Mouse (Mus musculus): ENCODE data around the gene Sept11. TPM values are rescaled to one million over a fixed set of nuclear protein-coding genes. Genes with fewer than 3 reads are reported as not detected.

Sept11 gene
- 175 and 198 TPM in 2 replicates for polyA plus RNA-seq (2015; fragmentation: Nextera tagmentation; extraction: Ambion mirVana)

DNA sequence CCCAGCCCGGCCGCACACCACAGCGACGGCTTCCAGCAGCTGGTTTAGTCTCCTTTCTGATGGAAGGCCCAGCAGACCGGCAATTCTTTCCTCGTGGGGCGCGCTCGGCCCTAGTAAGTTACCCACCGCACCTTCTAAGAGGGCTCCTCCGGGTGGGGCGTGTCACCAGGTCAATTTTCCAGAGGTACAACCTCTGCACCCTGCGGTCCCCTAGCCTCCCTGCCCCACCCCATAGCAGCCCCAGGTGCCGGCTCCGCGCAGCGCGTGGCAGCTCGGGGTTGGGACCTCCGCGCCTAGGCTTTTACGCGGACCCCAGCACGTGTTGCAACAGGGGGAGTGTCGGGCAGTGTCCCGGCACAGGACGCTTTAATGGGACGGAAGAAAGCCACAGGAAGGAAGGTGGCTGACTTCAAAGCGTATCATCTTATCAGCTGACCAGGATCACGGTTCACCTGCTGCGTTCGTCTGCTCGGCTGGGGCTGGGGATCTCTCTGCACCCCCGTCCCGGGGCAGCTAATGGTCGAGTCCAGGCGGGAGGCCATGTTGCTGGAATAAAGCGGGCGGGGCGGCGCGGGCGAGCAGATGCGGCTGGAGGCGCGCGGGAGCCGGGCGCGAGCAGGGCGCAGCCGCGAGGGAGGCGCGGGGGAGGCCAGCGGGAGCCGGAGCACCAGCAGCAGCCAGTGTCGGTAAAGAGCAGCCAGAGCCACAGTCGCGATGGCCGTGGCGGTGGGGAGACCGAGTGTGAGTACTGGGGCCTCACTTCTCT, at the start of gene Sept11:
Sept11 (plus strand) TSS at position 581 of the 766 bp plus-strand sequence.
- no peaks in the 10 kb centered on the region for H3K9me3 ChIP-seq (ENCODE audit: control insufficient read depth, low read length)
- peak within 1 kb of the TSS; percentile 89 for H3K4me3 ChIP-seq (replicated peaks; ENCODE audit: low read length)
- H3K4me2 ChIP-seq (ENCODE audit: low read length) = peak within 1 kb of the TSS; percentile 57
- H3K27me3 ChIP-seq (replicated peaks; ENCODE audit: control insufficient read depth, insufficient read depth, low read length) = no peaks in the 10 kb centered on the region
- peak within 1 kb of the TSS; percentile 90 for H3K9ac ChIP-seq (replicated peaks; ENCODE audit: low read depth, low read length)
- WGBS = under 1% methylated on average over 59 of the region's 63 CpGs
- peaks cover 47% of the 10 kb centered on the region for H3K4me1 ChIP-seq (replicated peaks; ENCODE audit: control insufficient read depth, insufficient read depth, low read length)
- peak within 1 kb of the TSS; percentile 98 for H3K27ac ChIP-seq (ENCODE audit: low read length)
- ATAC-seq = peak; percentile 90
- H3K36me3 ChIP-seq (ENCODE audit: control insufficient read depth, insufficient read depth) = no peaks in the 10 kb centered on the region

- H3K27ac ChIP-seq (ENCODE audit: low read length) = no peak overlapping the region
- no peaks in the 10 kb centered on the region for H3K36me3 ChIP-seq (ENCODE audit: control insufficient read depth, insufficient read depth)
- no peak; the same call in 1 of the 2 replicates for ATAC-seq
- H3K4me2 ChIP-seq (ENCODE audit: low read length) = peak overlapping the region; percentile 90
- peak overlapping the region; percentile 52 for H3K4me3 ChIP-seq (replicated peaks; ENCODE audit: low read length)
- H3K4me1 ChIP-seq (replicated peaks; ENCODE audit: control insufficient read depth, insufficient read depth, low read length) = peaks cover 19% of the 10 kb centered on the region
- H3K9ac ChIP-seq (replicated peaks; ENCODE audit: low read depth, low read length) = peak overlapping the region; percentile 57
- WGBS = 2% methylated on average over 66 of the region's 69 CpGs
- no peaks in the 10 kb centered on the region for H3K9me3 ChIP-seq (ENCODE audit: control insufficient read depth, low read length)
- peaks cover 39% of the 10 kb centered on the region for H3K27me3 ChIP-seq (replicated peaks; ENCODE audit: control insufficient read depth, insufficient read depth, low read length)
These were observed 49.3 kb upstream of the Sept11 start for GRCm38 (mm10) chr5:93043688-93044583.

- Histone ChIP-seq H3K4me2 (ENCODE audit: low read length) (peak within 1 kb of the TSS; percentile 90), H3K27me3 (replicated peaks; ENCODE audit: control insufficient read depth, insufficient read depth, low read length) (peaks cover 39% of the 10 kb centered on the region), H3K4me1 (replicated peaks; ENCODE audit: control insufficient read depth, insufficient read depth, low read length) (peaks cover 19% of the 10 kb centered on the region), H3K9me3 (ENCODE audit: control insufficient read depth, low read length) (no peaks in the 10 kb centered on the region), H3K27ac (ENCODE audit: low read length) (no peak within 1 kb of the TSS), H3K36me3 (ENCODE audit: control insufficient read depth, insufficient read depth) (no peaks in the 10 kb centered on the region), H3K9ac (replicated peaks; ENCODE audit: low read depth, low read length) (peak within 1 kb of the TSS; percentile 57), H3K4me3 (replicated peaks; ENCODE audit: low read length) (peak within 1 kb of the TSS; percentile 52)
- WGBS = under 1% methylated on average over 67 of the region's 68 CpGs
- ATAC-seq = peak; percentile 67
These were observed 48.5 kb upstream of the Sept11 start, which contains the start of gene Sowahb for GRCm38 (mm10) chr5:93044584-93045370. TSS of gene Sowahb (minus strand) at chr5:93045022.

- H3K9me3 ChIP-seq (ENCODE audit: control insufficient read depth, low read length) = no peaks in the 10 kb centered on the region
- peak overlapping the region; percentile 52 for H3K4me3 ChIP-seq (replicated peaks; ENCODE audit: low read length)
- peak overlapping the region; percentile 90 for H3K4me2 ChIP-seq (ENCODE audit: low read length)
- H3K27ac ChIP-seq (ENCODE audit: low read length) = no peak overlapping the region
- H3K36me3 ChIP-seq (ENCODE audit: control insufficient read depth, insufficient read depth) = no peaks in the 10 kb centered on the region
- under 1% methylated on average over 19 of the region's 19 CpGs for WGBS
- H3K27me3 ChIP-seq (replicated peaks; ENCODE audit: control insufficient read depth, insufficient read depth, low read length) = peaks cover 39% of the 10 kb centered on the region
- peaks cover 19% of the 10 kb centered on the region for H3K4me1 ChIP-seq (replicated peaks; ENCODE audit: control insufficient read depth, insufficient read depth, low read length)
- ATAC-seq = no peak; the same call in 1 of the 2 replicates
- peak overlapping the region; percentile 57 for H3K9ac ChIP-seq (replicated peaks; ENCODE audit: low read depth, low read length)
These were observed 47.9 kb upstream of the Sept11 start for GRCm38 (mm10) chr5:93045371-93045714.

GRCm38 (mm10) chr5:93046306-93046845, 46.9 kb upstream of the Sept11 start:
- H3K9me3 ChIP-seq (ENCODE audit: control insufficient read depth, low read length) = no peaks in the 10 kb centered on the region
- H3K36me3 ChIP-seq (ENCODE audit: control insufficient read depth, insufficient read depth) = no peaks in the 10 kb centered on the region
- peaks cover 39% of the 10 kb centered on the region for H3K27me3 ChIP-seq (replicated peaks; ENCODE audit: control insufficient read depth, insufficient read depth, low read length)
- 28% methylated on average over 5 of the region's 5 CpGs for WGBS
- H3K4me1 ChIP-seq (replicated peaks; ENCODE audit: control insufficient read depth, insufficient read depth, low read length) = peaks cover 19% of the 10 kb centered on the region
- no peak overlapping the region for H3K9ac ChIP-seq (replicated peaks; ENCODE audit: low read depth, low read length)
- ATAC-seq = no peak
- H3K27ac ChIP-seq (ENCODE audit: low read length) = no peak overlapping the region
- no peak overlapping the region for H3K4me2 ChIP-seq (ENCODE audit: low read length)
- H3K4me3 ChIP-seq (replicated peaks; ENCODE audit: low read length) = no peak overlapping the region

DNA sequence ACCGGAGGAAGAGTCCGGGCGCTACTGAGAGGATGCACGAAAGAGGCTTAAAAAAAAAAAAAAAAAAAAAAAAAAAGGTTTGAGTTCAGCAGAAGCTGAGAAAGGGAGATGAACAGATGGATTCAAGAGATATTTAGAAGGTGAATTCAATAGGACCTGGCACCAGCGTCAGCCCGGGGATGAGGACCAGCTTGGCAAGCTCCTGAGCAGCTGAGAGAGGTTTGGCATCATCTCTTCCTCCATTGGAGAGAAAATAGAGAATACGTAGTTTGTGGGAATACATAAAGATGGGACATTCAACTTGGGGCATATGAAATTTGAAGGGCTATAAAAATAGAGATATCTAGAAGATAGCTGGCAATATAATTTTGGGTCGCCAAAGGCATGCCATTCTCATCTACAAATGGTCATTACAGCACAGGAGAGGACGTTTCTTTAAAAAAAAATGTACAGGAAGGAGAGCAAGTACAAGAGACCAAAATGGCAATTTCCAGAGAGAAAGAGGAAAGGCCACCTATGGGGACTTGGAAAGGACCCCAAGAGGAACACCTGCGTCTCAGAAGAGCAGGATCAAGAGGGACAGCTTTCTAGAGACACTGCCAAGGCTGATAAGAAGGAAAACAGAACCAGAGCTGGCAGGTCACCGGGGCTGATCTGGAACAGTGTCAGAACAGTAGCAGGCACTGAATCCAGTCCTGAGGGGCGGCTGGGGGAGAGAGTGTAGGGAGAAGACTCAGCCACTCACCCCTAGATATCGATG, 44.6 kb upstream of the Sept11 start:
- Histone ChIP-seq H3K4me3 (replicated peaks; ENCODE audit: low read length) (no peak overlapping the region), H3K36me3 (ENCODE audit: control insufficient read depth, insufficient read depth) (no peaks in the 10 kb centered on the region), H3K4me1 (replicated peaks; ENCODE audit: control insufficient read depth, insufficient read depth, low read length) (peaks cover 19% of the 10 kb centered on the region), H3K9me3 (ENCODE audit: control insufficient read depth, low read length) (no peaks in the 10 kb centered on the region), H3K27ac (ENCODE audit: low read length) (no peak overlapping the region), H3K27me3 (replicated peaks; ENCODE audit: control insufficient read depth, insufficient read depth, low read length) (peaks cover 28% of the 10 kb centered on the region), H3K9ac (replicated peaks; ENCODE audit: low read depth, low read length) (no peak overlapping the region), H3K4me2 (ENCODE audit: low read length) (no peak overlapping the region)
- ATAC-seq = no peak
- 57% methylated on average over 13 of the region's 13 CpGs for WGBS

DNA sequence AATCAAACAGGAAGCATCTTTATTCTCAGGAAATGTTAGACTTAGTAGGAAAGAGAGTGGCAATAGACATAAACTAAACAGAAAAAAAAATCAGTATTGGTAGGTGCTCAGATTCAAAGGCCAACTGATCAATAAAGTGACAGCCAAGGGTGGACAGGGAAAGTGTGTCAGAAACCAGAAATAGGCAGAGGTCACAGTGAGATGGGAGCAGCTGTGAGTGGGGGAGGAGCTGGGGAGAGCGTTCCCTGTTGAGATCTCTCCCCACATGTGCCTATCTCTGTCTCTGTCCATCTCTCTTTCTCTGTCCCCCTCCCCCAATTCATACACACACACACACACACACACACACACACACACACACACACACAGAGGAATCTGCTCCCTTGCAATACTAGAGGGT, 43.3 kb upstream of the Sept11 start:
- Histone ChIP-seq H3K4me1 (replicated peaks; ENCODE audit: control insufficient read depth, insufficient read depth, low read length) (peaks cover 13% of the 10 kb centered on the region), H3K4me2 (ENCODE audit: low read length) (no peak overlapping the region), H3K27ac (ENCODE audit: low read length) (no peak overlapping the region), H3K4me3 (replicated peaks; ENCODE audit: low read length) (no peak overlapping the region), H3K27me3 (replicated peaks; ENCODE audit: control insufficient read depth, insufficient read depth, low read length) (peaks cover 17% of the 10 kb centered on the region), H3K9ac (replicated peaks; ENCODE audit: low read depth, low read length) (no peak overlapping the region), H3K9me3 (ENCODE audit: control insufficient read depth, low read length) (no peaks in the 10 kb centered on the region), H3K36me3 (ENCODE audit: control insufficient read depth, insufficient read depth) (no peaks in the 10 kb centered on the region)
- no peak for ATAC-seq
- WGBS = 67% methylated on average over 1 of the region's 1 CpGs

GRCm38 (mm10) chr5:93051041-93051440, 42.2 kb upstream of the Sept11 start:
- H3K9ac ChIP-seq (replicated peaks; ENCODE audit: low read depth, low read length) = no peak overlapping the region
- peaks cover 5% of the 10 kb centered on the region for H3K4me1 ChIP-seq (replicated peaks; ENCODE audit: control insufficient read depth, insufficient read depth, low read length)
- H3K27ac ChIP-seq (ENCODE audit: low read length) = no peak overlapping the region
- no peaks in the 10 kb centered on the region for H3K9me3 ChIP-seq (ENCODE audit: control insufficient read depth, low read length)
- no peak overlapping the region for H3K4me2 ChIP-seq (ENCODE audit: low read length)
- no peaks in the 10 kb centered on the region for H3K36me3 ChIP-seq (ENCODE audit: control insufficient read depth, insufficient read depth)
- WGBS = 47% methylated on average over 5 of the region's 5 CpGs
- ATAC-seq = no peak
- H3K27me3 ChIP-seq (replicated peaks; ENCODE audit: control insufficient read depth, insufficient read depth, low read length) = peaks cover 10% of the 10 kb centered on the region
- no peak overlapping the region for H3K4me3 ChIP-seq (replicated peaks; ENCODE audit: low read length)

Data from forebrain, embryonic 16.5 days (tissue).